Mouse (Mus musculus) hindbrain, embryonic 13.5 days (tissue): ENCODE results near the gene Fignl2. TPM values are rescaled to one million over a fixed set of nuclear protein-coding genes. Genes with fewer than 3 reads are reported as not detected.

ENCODE experiments used
- ATAC-seq: fragments of 200-750 bp; cut with Nextera tagmentation; 2 replicates; pipeline ENCODE4 v1.8.0; 2017; ENCODE audit warnings: moderate TSS enrichment; ENCODE audit not compliant: low FRiP score
- H3K27ac ChIP-seq: fragments of 300-500 bp; sonication (generic); 2 replicates; pipeline ENCODE4 v1.5.1; 2015; ENCODE audit warnings: inconsistent platforms, mild to moderate bottlenecking, moderate library complexity
- H3K27me3 ChIP-seq: fragments of 300-500 bp; sonication (generic); 2 replicates; pipeline ENCODE4 v1.6.1; 2015; ENCODE audit warnings: mild to moderate bottlenecking, inconsistent platforms
- H3K36me3 ChIP-seq: fragments of 300-500 bp; sonication (generic); 2 replicates; pipeline ENCODE4 v1.6.1; 2015; ENCODE audit warnings: mild to moderate bottlenecking, inconsistent platforms
- H3K4me1 ChIP-seq: fragments of 300-500 bp; sonication (generic); replicated peaks from 2 replicates; pipeline ENCODE4 v1.6.1; 2015; ENCODE audit warnings: inconsistent platforms
- H3K4me2 ChIP-seq: fragments of 300-500 bp; sonication (generic); 2 replicates; pipeline ENCODE4 v1.6.1; 2015; ENCODE audit warnings: inconsistent platforms, mild to moderate bottlenecking, moderate library complexity
- H3K4me3 ChIP-seq: fragments of 300-500 bp; sonication (generic); 2 replicates; pipeline ENCODE4 v1.5.1; 2015; ENCODE audit warnings: mild to moderate bottlenecking, inconsistent platforms
- H3K9ac ChIP-seq: fragments of 300-500 bp; sonication (generic); 2 replicates; pipeline ENCODE4 v1.6.1; 2015; ENCODE audit warnings: mild to moderate bottlenecking, inconsistent platforms
- H3K9me3 ChIP-seq: fragments of 300-500 bp; sonication (generic); 2 replicates; pipeline ENCODE4 v1.6.1; 2016; ENCODE audit warnings: inconsistent platforms
- WGBS: fragments of 180-500 bp; shearing (Covaris S2); methylation state at CpG from one replicate; pipeline ENCODE4 v1.1.7; 2015; 5-methylcytosine and 5-hydroxymethylcytosine counted together
- polyA plus RNA-seq: library from polyadenylated mRNA; unstranded; fragments of >200 nt; fragmentation: Nextera tagmentation; extraction: Ambion mirVana; gene quantifications from 2 replicates; pipeline ENCODE4 v1.2.1, GENCODE M21; 2015

Gene Fignl2
- polyA plus RNA-seq, 1 experiment from 2014 or later, result 0.16 TPM

DNA sequence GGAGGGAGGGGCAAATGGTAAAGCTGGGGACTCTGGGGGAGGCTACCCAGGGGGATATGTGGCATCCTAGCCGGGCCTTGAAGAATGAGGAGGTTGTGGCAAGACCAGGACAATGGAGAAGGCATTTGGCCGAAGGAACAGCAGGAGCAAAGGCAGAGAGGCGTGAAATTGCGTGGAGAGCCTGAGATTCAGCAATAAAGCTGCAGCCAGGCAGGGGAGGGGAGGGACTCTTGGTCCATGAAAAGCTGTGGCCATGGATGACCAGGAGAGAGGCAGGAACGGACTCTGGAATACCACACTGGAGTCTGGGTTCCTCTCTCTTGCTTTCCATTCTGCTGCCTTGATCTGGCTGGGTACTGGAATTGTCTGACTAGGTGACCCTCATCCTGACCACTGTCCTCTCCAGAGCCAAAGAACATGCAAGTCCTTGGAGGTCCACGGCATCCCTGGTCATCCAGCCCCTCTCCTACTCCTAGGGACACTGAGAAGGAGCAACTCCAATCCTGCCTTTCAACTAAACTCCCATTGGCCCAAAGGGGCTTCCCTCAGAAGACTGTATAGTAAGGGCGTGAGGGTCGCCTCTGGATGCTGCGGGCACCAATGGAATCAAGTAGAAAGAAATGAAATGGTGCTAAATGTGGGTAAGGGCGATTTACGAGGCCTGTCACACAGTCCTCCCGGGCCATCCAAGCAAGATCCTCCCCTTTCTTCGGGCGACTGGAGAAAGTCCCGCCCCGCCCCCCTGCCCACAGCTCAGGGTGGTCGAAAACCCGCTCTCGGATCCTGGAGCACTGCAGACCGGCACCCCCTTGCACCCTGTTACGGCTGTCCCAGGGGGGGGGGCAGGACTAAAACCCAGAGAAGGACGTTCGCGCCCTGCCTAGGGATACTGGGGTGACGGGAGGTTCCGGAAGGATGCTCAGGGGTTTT, 2.0 kb downstream of the Fignl2 start:
- 3% methylated on average over 25 of the region's 26 CpGs for WGBS
- H3K4me3 ChIP-seq, result peak overlapping the region; percentile 66
- peaks cover 85% of the 10 kb centered on the region for H3K4me1 ChIP-seq
- no peaks in the 10 kb centered on the region for H3K36me3 ChIP-seq
- peak; percentile 21; the same call in 1 of the 2 replicates for ATAC-seq
- H3K9ac ChIP-seq, result peak overlapping the region; percentile 84
- H3K4me2 ChIP-seq, result peak overlapping the region; percentile 80
- no peaks in the 10 kb centered on the region for H3K9me3 ChIP-seq
- peak overlapping the region; percentile 88 for H3K27ac ChIP-seq
- H3K27me3 ChIP-seq, result no peaks in the 10 kb centered on the region

DNA sequence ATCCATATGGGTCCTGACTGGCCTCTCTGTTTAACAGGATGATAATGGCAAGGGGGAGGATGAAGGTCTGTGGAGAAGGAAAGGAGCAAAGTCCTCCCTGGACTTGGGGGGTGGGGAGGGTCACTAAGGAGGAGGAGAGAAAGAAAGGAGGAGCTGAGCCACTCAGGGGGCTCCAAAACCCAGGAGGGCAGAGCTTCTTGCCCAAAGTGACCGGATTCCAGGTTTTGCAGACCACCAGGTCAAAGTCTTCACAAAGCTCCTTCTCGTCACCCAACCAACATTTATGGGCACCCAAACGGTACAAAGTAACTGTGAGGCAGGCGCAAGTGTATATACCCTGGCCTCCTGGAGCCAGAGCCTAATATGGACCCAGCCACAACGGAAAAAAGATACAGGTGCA, 2.7 kb downstream of the Fignl2 start:
- peak overlapping the region; percentile 84 for H3K9ac ChIP-seq
- peaks cover 86% of the 10 kb centered on the region for H3K4me1 ChIP-seq

GRCm38 (mm10) chr15:101075150-101075549, 3.2 kb downstream of the Fignl2 start:
- H3K4me1 ChIP-seq, result peaks cover 87% of the 10 kb centered on the region
- ATAC-seq, result no peak
- H3K9me3 ChIP-seq, result no peaks in the 10 kb centered on the region
- peak overlapping the region; percentile 84; the same call in 1 of the 2 replicates for H3K9ac ChIP-seq
- H3K4me2 ChIP-seq, result peak overlapping the region; percentile 80
- peak overlapping the region; percentile 88 for H3K27ac ChIP-seq
- no peaks in the 10 kb centered on the region for H3K27me3 ChIP-seq
- 64% methylated on average over 4 of the region's 4 CpGs for WGBS
- H3K36me3 ChIP-seq, result no peaks in the 10 kb centered on the region
- H3K4me3 ChIP-seq, result no peak overlapping the region

More for the DNA sequence above, 2.7 kb downstream of the Fignl2 start:
- no peaks in the 10 kb centered on the region for H3K9me3 ChIP-seq
- peak overlapping the region; percentile 66 for H3K4me3 ChIP-seq
- H3K27ac ChIP-seq, result peak overlapping the region; percentile 88
- no peak for ATAC-seq
- peak overlapping the region; percentile 80 for H3K4me2 ChIP-seq
- no peaks in the 10 kb centered on the region for H3K36me3 ChIP-seq
- WGBS, result 19% methylated on average over 5 of the region's 5 CpGs
- H3K27me3 ChIP-seq, result no peaks in the 10 kb centered on the region

GRCm38 (mm10) chr15:101074067-101074466, 4.3 kb downstream of the Fignl2 start:
- no peak for ATAC-seq
- no peaks in the 10 kb centered on the region for H3K9me3 ChIP-seq
- no peak overlapping the region for H3K9ac ChIP-seq
- H3K4me3 ChIP-seq, result no peak overlapping the region
- 0 out of 2 replicates have a peak overlapping the region, but pooled peaks have one; percentile 2 for H3K27ac ChIP-seq
- no peaks in the 10 kb centered on the region for H3K36me3 ChIP-seq
- 66% methylated on average over 5 of the region's 5 CpGs for WGBS
- no peaks in the 10 kb centered on the region for H3K27me3 ChIP-seq
- H3K4me2 ChIP-seq, result no peak overlapping the region
- peaks cover 88% of the 10 kb centered on the region for H3K4me1 ChIP-seq

GRCm38 (mm10) chr15:101072736-101073135, 5.6 kb downstream of the Fignl2 start:
- Histone ChIP-seq H3K9ac (no peak overlapping the region), H3K4me3 (no peak overlapping the region), H3K27ac (no peak overlapping the region), H3K36me3 (no peaks in the 10 kb centered on the region), H3K4me2 (no peak overlapping the region), H3K4me1 (peaks cover 90% of the 10 kb centered on the region), H3K9me3 (no peaks in the 10 kb centered on the region), H3K27me3 (no peaks in the 10 kb centered on the region)
- ATAC-seq, result no peak
- WGBS, result 62% methylated on average over 2 of the region's 2 CpGs

DNA sequence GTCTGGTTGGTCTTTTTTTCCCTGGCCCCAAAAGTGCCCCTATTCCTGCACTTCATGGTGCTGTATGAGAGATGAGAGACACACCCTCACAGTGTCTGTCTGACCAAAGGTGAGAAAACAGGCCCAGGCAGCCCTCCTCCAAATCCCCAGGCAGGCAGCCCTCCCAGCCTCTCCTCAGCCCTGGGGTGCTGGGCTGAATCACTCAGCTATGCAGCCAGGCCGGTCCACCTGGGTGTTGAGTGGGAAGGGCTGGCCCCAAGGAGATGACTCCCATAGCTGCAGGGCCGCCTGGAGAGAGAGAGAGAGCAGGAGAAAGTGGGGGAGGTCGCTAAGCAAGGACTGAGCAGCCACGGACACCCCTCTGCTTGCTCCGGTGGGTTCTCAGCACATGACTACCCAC, 7.6 kb downstream of the Fignl2 start:
- Histone ChIP-seq H3K27me3 (no peaks in the 10 kb centered on the region), H3K4me1 (peaks cover 90% of the 10 kb centered on the region), H3K4me2 (no peak overlapping the region), H3K9me3 (no peaks in the 10 kb centered on the region), H3K4me3 (no peak overlapping the region), H3K36me3 (no peaks in the 10 kb centered on the region), H3K9ac (peak overlapping the region; percentile 39; the same call in 1 of the 2 replicates), H3K27ac (no peak overlapping the region)
- WGBS, result 32% methylated on average over 5 of the region's 5 CpGs
- ATAC-seq, result no peak

DNA sequence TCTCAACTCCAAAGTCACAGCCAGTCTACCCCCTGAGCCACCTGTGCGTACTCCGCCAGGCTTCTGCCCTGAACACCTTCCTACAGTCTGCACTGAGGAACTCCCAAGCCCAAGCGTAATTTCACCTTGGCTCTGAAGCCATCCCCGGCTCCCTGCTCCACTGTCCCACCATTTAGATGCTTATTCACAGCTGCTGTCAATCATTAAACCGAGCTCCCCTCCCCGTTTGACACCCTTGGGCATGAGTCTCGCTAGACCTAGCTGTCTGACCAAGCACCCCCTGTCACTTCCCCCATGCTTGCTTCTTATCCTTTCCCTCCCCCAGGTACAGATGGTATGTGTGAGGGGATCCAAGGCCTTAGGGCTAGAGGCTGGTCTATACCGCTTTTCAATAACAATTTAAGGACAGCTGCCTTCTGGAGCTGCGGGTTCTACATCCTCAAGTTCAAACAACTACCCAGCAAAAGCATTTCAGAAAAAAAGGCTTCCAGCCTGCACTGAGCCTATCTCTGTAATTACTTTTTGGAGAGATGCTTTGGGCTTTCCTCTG, 8.7 kb downstream of the Fignl2 start:
- ATAC-seq, result no peak
- peaks cover 90% of the 10 kb centered on the region for H3K4me1 ChIP-seq

DNA sequence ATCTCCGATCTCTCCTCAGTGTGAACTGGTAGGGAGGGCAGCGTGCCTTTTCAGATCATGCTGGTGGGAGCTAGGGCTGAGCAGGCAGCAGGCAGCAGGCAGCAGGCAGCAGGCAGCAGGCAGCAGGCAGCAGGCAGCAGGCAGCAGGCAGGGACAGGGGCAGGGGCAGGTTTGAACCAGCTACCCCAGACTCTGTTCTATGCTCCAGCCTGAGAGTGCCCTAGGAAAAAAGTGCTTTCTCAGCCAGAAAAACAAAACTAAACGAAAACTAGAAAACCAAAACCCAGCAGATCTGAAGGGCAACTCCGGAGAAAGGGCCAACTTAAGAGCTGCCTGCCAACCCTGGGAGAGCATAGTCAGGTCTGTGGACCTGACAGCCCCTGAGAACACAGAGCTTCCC, 9.7 kb downstream of the Fignl2 start:
- H3K27me3 ChIP-seq, result no peaks in the 10 kb centered on the region
- H3K9me3 ChIP-seq, result no peaks in the 10 kb centered on the region
- H3K4me3 ChIP-seq, result no peak overlapping the region
- WGBS, result 45% methylated on average over 4 of the region's 4 CpGs
- H3K4me2 ChIP-seq, result no peak overlapping the region
- no peak for ATAC-seq
- H3K36me3 ChIP-seq, result no peaks in the 10 kb centered on the region
- H3K4me1 ChIP-seq, result peaks cover 80% of the 10 kb centered on the region
- no peak overlapping the region for H3K27ac ChIP-seq
- no peak overlapping the region for H3K9ac ChIP-seq

More for the DNA sequence above, 8.7 kb downstream of the Fignl2 start:
- H3K4me3 ChIP-seq, result no peak overlapping the region
- peak overlapping the region; percentile 59; the same call in 1 of the 2 replicates for H3K9ac ChIP-seq
- no peak overlapping the region for H3K4me2 ChIP-seq
- no peak overlapping the region for H3K27ac ChIP-seq
- H3K27me3 ChIP-seq, result no peaks in the 10 kb centered on the region
- H3K9me3 ChIP-seq, result no peaks in the 10 kb centered on the region
- 39% methylated on average over 9 of the region's 9 CpGs for WGBS
- H3K36me3 ChIP-seq, result no peaks in the 10 kb centered on the region

- WGBS, result 38% methylated on average over 3 of the region's 3 CpGs
- H3K36me3 ChIP-seq, result no peaks in the 10 kb centered on the region
- no peak for ATAC-seq
- peaks cover 76% of the 10 kb centered on the region for H3K4me1 ChIP-seq
- H3K27ac ChIP-seq, result peak overlapping the region; percentile 78
- H3K27me3 ChIP-seq, result no peaks in the 10 kb centered on the region
- no peak overlapping the region for H3K4me3 ChIP-seq
- no peak overlapping the region for H3K9ac ChIP-seq
- H3K4me2 ChIP-seq, result no peak overlapping the region
- no peaks in the 10 kb centered on the region for H3K9me3 ChIP-seq
Observed at GRCm38 (mm10) chr15:101068029-101068428, 10.3 kb downstream of the Fignl2 start.

DNA sequence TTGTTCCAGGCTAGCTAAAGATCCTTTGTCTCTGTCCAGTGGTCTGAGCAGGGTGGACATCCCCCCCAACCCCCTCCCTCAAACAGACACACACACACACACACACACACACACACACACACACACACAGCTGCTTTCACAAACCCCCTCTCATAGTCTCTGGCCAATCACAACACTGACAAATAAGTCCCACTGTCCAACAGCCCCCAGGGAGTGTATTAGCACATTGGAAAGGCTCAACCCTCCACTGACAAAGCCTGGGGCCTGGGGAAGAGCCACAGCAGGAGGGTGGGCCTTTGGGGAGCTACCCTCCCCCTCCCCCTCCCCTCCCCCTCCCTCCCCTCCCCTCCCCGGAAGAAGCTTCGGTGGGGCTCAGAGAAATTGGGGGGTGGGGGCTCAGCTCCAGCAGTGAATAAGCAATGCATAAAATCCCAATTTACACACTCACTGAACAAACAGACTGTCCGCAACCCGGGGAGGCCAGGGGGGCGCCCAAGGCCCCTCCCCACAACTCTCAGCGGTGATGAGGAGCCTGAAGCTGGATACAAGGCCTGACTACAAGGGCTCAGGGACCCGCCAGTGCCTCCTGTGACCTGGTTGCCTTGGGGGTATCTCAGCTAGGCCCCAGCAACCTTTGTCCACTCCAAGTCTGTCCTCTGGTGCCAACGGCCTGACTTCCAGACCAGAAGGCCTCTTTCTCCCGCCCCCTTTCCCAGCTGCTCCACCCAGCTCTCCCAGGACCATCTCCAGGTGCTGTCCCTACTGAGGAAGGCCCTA, 11.3 kb downstream of the Fignl2 start:
- peak overlapping the region; percentile 78 for H3K27ac ChIP-seq
- ATAC-seq, result no peak
- H3K36me3 ChIP-seq, result no peaks in the 10 kb centered on the region
- no peak overlapping the region for H3K4me3 ChIP-seq
- no peak overlapping the region for H3K4me2 ChIP-seq
- no peaks in the 10 kb centered on the region for H3K9me3 ChIP-seq
- no peaks in the 10 kb centered on the region for H3K27me3 ChIP-seq
- WGBS, result 10% methylated on average over 7 of the region's 9 CpGs
- peaks cover 79% of the 10 kb centered on the region for H3K4me1 ChIP-seq
- 0 out of 2 replicates have a peak overlapping the region, but pooled peaks have one; percentile 43 for H3K9ac ChIP-seq

- WGBS, result 3% methylated on average over 6 of the region's 6 CpGs
- no peak overlapping the region for H3K4me2 ChIP-seq
- no peaks in the 10 kb centered on the region for H3K9me3 ChIP-seq
- peak overlapping the region; percentile 43 for H3K9ac ChIP-seq
- ATAC-seq, result peak; percentile 38; the same call in 1 of the 2 replicates
- no peaks in the 10 kb centered on the region for H3K27me3 ChIP-seq
- peaks cover 83% of the 10 kb centered on the region for H3K4me1 ChIP-seq
- H3K36me3 ChIP-seq, result no peaks in the 10 kb centered on the region
- no peak overlapping the region for H3K4me3 ChIP-seq
- H3K27ac ChIP-seq, result peak overlapping the region; percentile 78
Observed at GRCm38 (mm10) chr15:101066364-101066847, 12.0 kb downstream of the Fignl2 start.

DNA sequence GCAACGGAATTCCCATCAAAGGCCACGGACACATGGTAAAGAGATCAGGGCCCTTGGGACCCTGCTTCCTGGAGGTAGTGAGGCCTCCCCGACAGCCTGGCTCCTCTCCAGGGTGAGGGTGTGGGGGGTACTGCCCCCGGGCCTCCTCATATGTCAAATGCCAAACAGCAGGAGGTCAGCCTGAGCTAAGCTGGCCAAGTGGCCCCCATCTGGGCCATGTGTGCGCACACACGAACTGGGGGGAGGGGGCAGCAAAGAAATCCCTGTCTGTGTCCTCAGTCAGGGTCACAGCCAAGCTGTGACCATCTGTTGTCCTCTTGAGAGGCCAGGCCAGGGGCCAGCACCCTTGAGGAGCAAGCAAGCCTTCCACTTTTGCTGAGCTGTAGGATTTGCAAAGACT, 13.3 kb downstream of the Fignl2 start:
- ATAC-seq, result no peak
- Histone ChIP-seq H3K4me1 (peaks cover 74% of the 10 kb centered on the region), H3K4me2 (no peak overlapping the region), H3K27ac (no peak overlapping the region; the same call in 1 of the 2 replicates), H3K9ac (no peak overlapping the region), H3K9me3 (no peaks in the 10 kb centered on the region), H3K4me3 (no peak overlapping the region), H3K36me3 (no peaks in the 10 kb centered on the region), H3K27me3 (no peaks in the 10 kb centered on the region)
- WGBS, result 11% methylated on average over 6 of the region's 6 CpGs
